Mouse (Mus musculus) midbrain, embryonic 14.5 days (tissue): ENCODE measurements at regions not wholly inside any gene's neighbourhood (a gene's known extent, or its start where the extent isn't known, plus 50 kb on each side); places are given as distances from the start of the nearest gene placed in this dataset.
A peak's percentile ranks its signal among the peaks of the same experiment; 100 is the strongest.

Experiments used
- ATAC-seq: fragments of 200-750 bp; cut with Nextera tagmentation; 2 replicates; pipeline ENCODE4 v1.8.0; 2017; ENCODE audit warnings: moderate number of reproducible peaks, moderate library complexity; ENCODE audit not compliant: low FRiP score, low TSS enrichment
- DNase-seq: peaks from one replicate; pipeline ENCODE4 v3.0.0-alpha.2; 2015
- H3K27ac ChIP-seq: fragments of 300-500 bp; sonication (generic); replicated peaks from 2 replicates; pipeline ENCODE4 v1.5.1; 2014; ENCODE audit warnings: mild to moderate bottlenecking, low read depth, low read length, moderate library complexity
- H3K27me3 ChIP-seq: fragments of 300-500 bp; sonication (generic); 2 replicates; pipeline ENCODE4 v1.6.1; 2014; ENCODE audit warnings: low read length, control low read depth, mixed read lengths; ENCODE audit not compliant: control insufficient read depth, insufficient read depth
- H3K36me3 ChIP-seq: fragments of 300-500 bp; sonication (generic); 2 replicates; pipeline ENCODE4 v1.6.1; 2014; ENCODE audit warnings: low read length, control low read depth; ENCODE audit not compliant: control insufficient read depth, insufficient read depth
- H3K4me1 ChIP-seq: fragments of 300-500 bp; sonication (generic); 2 replicates; pipeline ENCODE4 v1.6.1; 2014; ENCODE audit warnings: mild to moderate bottlenecking, antibody characterized with exemption, low read length, control low read depth; ENCODE audit not compliant: control insufficient read depth, insufficient read depth
- H3K4me2 ChIP-seq: fragments of 300-500 bp; sonication (generic); 2 replicates; pipeline ENCODE4 v1.6.1; 2014; ENCODE audit warnings: mild to moderate bottlenecking, low read length, moderate library complexity
- H3K4me3 ChIP-seq: fragments of 300-500 bp; sonication (generic); replicated peaks from 2 replicates; pipeline ENCODE4 v1.5.1; 2014; ENCODE audit warnings: low read depth, low read length
- H3K9ac ChIP-seq: fragments of 300-500 bp; sonication (generic); replicated peaks from 2 replicates; pipeline ENCODE4 v1.6.1; 2014; ENCODE audit warnings: mild to moderate bottlenecking, low read length, moderate library complexity
- H3K9me3 ChIP-seq: fragments of 300-500 bp; sonication (generic); 2 replicates; pipeline ENCODE4 v1.6.1; 2016; ENCODE audit warnings: low read length, control low read depth, mixed read lengths; ENCODE audit not compliant: control insufficient read depth
- WGBS: fragments of 180-500 bp; shearing (Covaris S2); extraction: QIAGEN DNeasy Blood & Tissue Kit; methylation state at CpG from one replicate; pipeline ENCODE4 v1.1.7; 2014; 5-methylcytosine and 5-hydroxymethylcytosine counted together

- H3K9ac ChIP-seq = no peak overlapping the region
- no peak for ATAC-seq
- 60% methylated on average over 11 of the region's 11 CpGs for WGBS
- H3K36me3 ChIP-seq = no peaks in the 10 kb centered on the region
- no peak overlapping the region for H3K4me3 ChIP-seq
- H3K27me3 ChIP-seq = no peaks in the 10 kb centered on the region
- no peak overlapping the region for H3K27ac ChIP-seq
- H3K9me3 ChIP-seq = no peaks in the 10 kb centered on the region
- H3K4me1 ChIP-seq = 0 out of 2 replicates have a peak, but pooled peaks cover 5% of the 10 kb centered on the region
- peak; percentile 46 for DNase-seq
- H3K4me2 ChIP-seq = no peak overlapping the region
Observed at GRCm38 (mm10) chrX:99360095-99360890, 110.8 kb downstream of the Pja1 start.

GRCm38 (mm10) chrX:99358784-99359183 is 112.3 kb downstream of the Pja1 start:
- H3K4me2 ChIP-seq = no peak overlapping the region
- ATAC-seq = no peak

GRCm38 (mm10) chrX:99358051-99358617 is 112.9 kb downstream of the Pja1 start:
- Histone ChIP-seq H3K4me1 (0 out of 2 replicates have a peak, but pooled peaks cover 5% of the 10 kb centered on the region), H3K9ac (no peak overlapping the region), H3K4me2 (no peak overlapping the region), H3K36me3 (no peaks in the 10 kb centered on the region), H3K27me3 (0 out of 2 replicates have a peak, but pooled peaks cover 3% of the 10 kb centered on the region), H3K9me3 (no peaks in the 10 kb centered on the region), H3K27ac (no peak overlapping the region), H3K4me3 (no peak overlapping the region)
- DNase-seq = peak; percentile 46
- WGBS = 34% methylated on average over 13 of the region's 13 CpGs
- peak; percentile 34; the same call in 1 of the 2 replicates for ATAC-seq

More at GRCm38 (mm10) chrX:99358784-99359183, 112.3 kb downstream of the Pja1 start:
- WGBS = 59% methylated on average over 1 of the region's 1 CpGs
- no peak overlapping the region for H3K9ac ChIP-seq
- H3K27me3 ChIP-seq = 0 out of 2 replicates have a peak, but pooled peaks cover 3% of the 10 kb centered on the region
- H3K36me3 ChIP-seq = no peaks in the 10 kb centered on the region
- no peak for DNase-seq
- H3K9me3 ChIP-seq = no peaks in the 10 kb centered on the region
- 0 out of 2 replicates have a peak, but pooled peaks cover 5% of the 10 kb centered on the region for H3K4me1 ChIP-seq
- H3K4me3 ChIP-seq = no peak overlapping the region
- H3K27ac ChIP-seq = no peak overlapping the region

- Histone ChIP-seq H3K9ac (no peak overlapping the region), H3K4me1 (0 out of 2 replicates have a peak, but pooled peaks cover 5% of the 10 kb centered on the region), H3K27ac (no peak overlapping the region), H3K27me3 (0 out of 2 replicates have a peak, but pooled peaks cover 3% of the 10 kb centered on the region), H3K9me3 (no peaks in the 10 kb centered on the region), H3K4me2 (no peak overlapping the region), H3K4me3 (no peak overlapping the region), H3K36me3 (no peaks in the 10 kb centered on the region)
- no peak for ATAC-seq
- WGBS = 75% methylated on average over 5 of the region's 5 CpGs
- DNase-seq = no peak
Observed at GRCm38 (mm10) chrX:99355128-99355527, 115.9 kb downstream of the Pja1 start.

- WGBS = 39% methylated on average over 3 of the region's 3 CpGs
- H3K27me3 ChIP-seq = 0 out of 2 replicates have a peak, but pooled peaks cover 3% of the 10 kb centered on the region
- no peak overlapping the region for H3K27ac ChIP-seq
- DNase-seq (no peak), ATAC-seq (no peak)
- H3K4me2 ChIP-seq = no peak overlapping the region
- no peaks in the 10 kb centered on the region for H3K36me3 ChIP-seq
- H3K9ac ChIP-seq = no peak overlapping the region
- no peak overlapping the region for H3K4me3 ChIP-seq
- H3K9me3 ChIP-seq = no peaks in the 10 kb centered on the region
- no peaks in the 10 kb centered on the region for H3K4me1 ChIP-seq
Observed at GRCm38 (mm10) chrX:99350233-99350632, 120.8 kb downstream of the Pja1 start.

- no peaks in the 10 kb centered on the region for H3K27me3 ChIP-seq
- H3K9ac ChIP-seq = no peak overlapping the region
- 81% methylated on average over 6 of the region's 6 CpGs for WGBS
- H3K4me2 ChIP-seq = no peak overlapping the region
- H3K27ac ChIP-seq = no peak overlapping the region
- no peaks in the 10 kb centered on the region for H3K36me3 ChIP-seq
- no peak for ATAC-seq
- no peak for DNase-seq
- no peak overlapping the region for H3K4me3 ChIP-seq
- no peaks in the 10 kb centered on the region for H3K9me3 ChIP-seq
- no peaks in the 10 kb centered on the region for H3K4me1 ChIP-seq
Observed at GRCm38 (mm10) chrX:99340223-99340622, 130.8 kb downstream of the Pja1 start.

GRCm38 (mm10) chrX:99339081-99339876 is 131.8 kb downstream of the Pja1 start:
- no peak overlapping the region for H3K9ac ChIP-seq
- DNase-seq (peak; percentile 38), ATAC-seq (peak; percentile 53; the same call in 1 of the 2 replicates)
- no peaks in the 10 kb centered on the region for H3K9me3 ChIP-seq
- no peaks in the 10 kb centered on the region for H3K27me3 ChIP-seq
- H3K27ac ChIP-seq = no peak overlapping the region
- H3K4me3 ChIP-seq = no peak overlapping the region
- H3K4me2 ChIP-seq = no peak overlapping the region
- H3K36me3 ChIP-seq = no peaks in the 10 kb centered on the region
- H3K4me1 ChIP-seq = no peaks in the 10 kb centered on the region
- WGBS = 24% methylated on average over 9 of the region's 9 CpGs

GRCm38 (mm10) chrX:99336616-99337553 is 134.2 kb downstream of the Pja1 start:
- Histone ChIP-seq H3K4me2 (no peak overlapping the region), H3K27me3 (no peaks in the 10 kb centered on the region), H3K9me3 (no peaks in the 10 kb centered on the region), H3K9ac (no peak overlapping the region), H3K4me1 (no peaks in the 10 kb centered on the region), H3K36me3 (no peaks in the 10 kb centered on the region), H3K4me3 (no peak overlapping the region), H3K27ac (no peak overlapping the region)
- 43% methylated on average over 8 of the region's 8 CpGs for WGBS
- ATAC-seq (no peak), DNase-seq (no peak)
